Mouse (Mus musculus): ENCODE measurements around the gene Ufl1. TPM values are rescaled to one million over a fixed set of nuclear protein-coding genes. Genes with fewer than 3 reads are reported as not detected.

Ufl1 gene
- total RNA-seq (2023): 28.0 TPM

GRCm38 (mm10) chr4:25281671-25282038 is at the start of gene Ufl1:
Gene Ufl1 (minus strand): TSS chr4:25281821.

DNA sequence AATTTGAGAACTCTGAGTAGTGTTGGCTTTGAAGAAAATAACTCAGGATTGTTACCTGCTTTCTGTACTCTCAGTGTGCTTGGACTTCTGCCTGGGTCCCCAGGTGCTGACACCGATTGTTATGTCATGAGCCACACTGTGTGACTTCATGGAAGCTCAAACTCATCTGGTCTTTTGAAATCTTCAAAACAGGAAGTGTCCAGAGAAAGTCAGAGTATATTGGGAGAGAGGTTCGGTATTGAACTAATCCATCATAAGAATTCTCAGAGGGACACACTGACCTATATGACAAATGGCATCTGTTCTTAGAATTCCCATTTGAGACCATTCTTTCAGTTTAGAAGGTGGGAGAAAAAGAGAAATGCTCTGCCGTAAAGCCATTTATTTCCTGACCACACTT is 38.8 kb downstream of the Ufl1 start, which contains the start of gene Fhl5:
Fhl5 (minus strand) TSS at position 101 of the 400 bp plus-strand sequence.

Other genes starting within 250 kb of the Ufl1 start
- gene Fhl5, start 38.9 kb downstream of the Ufl1 start, total RNA-seq (2023): not detected

Data from CD4-positive naive resting alpha-beta T cell, adult 76 days (primary cell).